Comparison of ENCODE assay signal across 10 mouse cellular contexts in genomic region chr5:112179213-112180057, GRCm38 (mm10).
DNase-seq lines count a peak whose midpoint lies in the region; ATAC-seq and TF ChIP-seq lines count a peak whose summit lies in the region.
"Had no signal": no experiment of that assay in that cellular context is flagged by ENCODE, and none has a peak within 500 bp of the region (broad histone marks: within the 10 kb centered on the region; RNA-seq: fewer than 3 reads in every experiment).

No protein-coding gene starts in this region.

- peak; percentile 49; the same call in 1 of the 2 replicates for TF ChIP-seq CTCF in cerebellum, adult 2 months (IDR thresholded peaks at IDR 0.05; ENCODE audit: borderline replicate concordance, insufficient read depth, low read depth, low read length)

- no peaks in the 10 kb centered on the region for H3K9me3 ChIP-seq in heart, embryonic 15.5 days (replicated peaks)
- H3K9me3 ChIP-seq in limb, embryonic 13.5 days = no peaks in the 10 kb centered on the region; the same call in 1 of the 2 replicates
- no peaks in the 10 kb centered on the region for H3K9me3 ChIP-seq in midbrain, embryonic 14.5 days (ENCODE audit: control insufficient read depth, low read length)

- H3K4me3 ChIP-seq in cerebellum, adult 2 months (replicated peaks; ENCODE audit: insufficient read depth, low read depth, low read length) = no peak overlapping the region
- peak overlapping the region; percentile 34 for H3K4me3 ChIP-seq in heart, embryonic 15.5 days
- peak overlapping the region; percentile 31 for H3K4me3 ChIP-seq in limb, embryonic 13.5 days
- no peak overlapping the region for H3K4me3 ChIP-seq in midbrain, embryonic 14.5 days (replicated peaks; ENCODE audit: low read depth, low read length)

- H3K27me3 ChIP-seq in cerebellum, adult 2 months (ENCODE audit: control insufficient read depth, insufficient read depth, low read length) = no peaks in the 10 kb centered on the region
- H3K27me3 ChIP-seq in heart, embryonic 15.5 days = peaks cover 48% of the 10 kb centered on the region
- H3K27me3 ChIP-seq in limb, embryonic 13.5 days = peaks cover 52% of the 10 kb centered on the region
- H3K27me3 ChIP-seq in midbrain, embryonic 14.5 days (ENCODE audit: control insufficient read depth, insufficient read depth, low read length) = no peaks in the 10 kb centered on the region

- TF ChIP-seq POLR2A in cerebellum, adult 2 months (IDR thresholded peaks at IDR 0.05; ENCODE audit: borderline replicate concordance, insufficient read depth, low read length) = no peak

- H3K27ac ChIP-seq in cerebellum, adult 2 months (ENCODE audit: insufficient read depth, low read length) = no peak overlapping the region
- H3K27ac ChIP-seq in heart, embryonic 15.5 days = no peak overlapping the region
- no peak overlapping the region for H3K27ac ChIP-seq in limb, embryonic 13.5 days
- no peak overlapping the region for H3K27ac ChIP-seq in midbrain, embryonic 14.5 days (replicated peaks; ENCODE audit: low read depth, low read length)
- H3K27ac ChIP-seq: macrophage had no signal

- H3K4me2 ChIP-seq in heart, embryonic 15.5 days = peak overlapping the region; percentile 56
- peak overlapping the region; percentile 55 for H3K4me2 ChIP-seq in limb, embryonic 13.5 days (replicated peaks)
- peak overlapping the region; percentile 33 for H3K4me2 ChIP-seq in midbrain, embryonic 14.5 days (ENCODE audit: low read length)

- H3K9ac ChIP-seq in heart, embryonic 15.5 days = no peak overlapping the region
- H3K9ac ChIP-seq in limb, embryonic 13.5 days = no peak overlapping the region
- H3K9ac ChIP-seq in midbrain, embryonic 14.5 days (replicated peaks; ENCODE audit: low read length) = no peak overlapping the region; the same call in 1 of the 2 replicates

- H3K4me1 ChIP-seq in cerebellum, adult 2 months (ENCODE audit: control insufficient read depth, insufficient read depth, low read length) = no peaks in the 10 kb centered on the region
- H3K4me1 ChIP-seq in heart, embryonic 15.5 days (replicated peaks) = 0 out of 2 replicates have a peak, but pooled peaks cover 6% of the 10 kb centered on the region
- peaks cover 13% of the 10 kb centered on the region; the same call in 1 of the 2 replicates for H3K4me1 ChIP-seq in limb, embryonic 13.5 days
- peaks cover 16% of the 10 kb centered on the region; the same call in 1 of the 2 replicates for H3K4me1 ChIP-seq in midbrain, embryonic 14.5 days (ENCODE audit: control insufficient read depth, insufficient read depth, low read length)

- DNase-seq in cerebellum, adult 2 months = no peak
- DNase-seq in cerebellum, adult 9-10 months = no peak
- peak; percentile 87 for DNase-seq in 416B (ENCODE audit: low read depth)
- peak; percentile 80 for DNase-seq in embryo, embryonic 10.5 days (ENCODE audit: low spot score)
- DNase-seq in midbrain, embryonic 14.5 days = peak; percentile 67
- peak; percentile 48 for DNase-seq in thymus, postnatal 14 days

- no peaks in the 10 kb centered on the region for H3K36me3 ChIP-seq in heart, embryonic 15.5 days
- no peaks in the 10 kb centered on the region for H3K36me3 ChIP-seq in limb, embryonic 13.5 days
- H3K36me3 ChIP-seq in midbrain, embryonic 14.5 days (ENCODE audit: control insufficient read depth, insufficient read depth, low read length) = no peaks in the 10 kb centered on the region
- H3K36me3 ChIP-seq: G1E had no signal

- 12% methylated on average over 25 of the region's 25 CpGs for WGBS in cerebellum, adult 2 months
- WGBS in heart, embryonic 15.5 days = 12% methylated on average over 25 of the region's 25 CpGs
- WGBS in limb, embryonic 13.5 days = 21% methylated on average over 25 of the region's 25 CpGs
- 27% methylated on average over 25 of the region's 25 CpGs for WGBS in midbrain, embryonic 14.5 days

- ATAC-seq in heart, embryonic 15.5 days (replicated peaks; ENCODE audit: insufficient number of reproducible peaks, insufficient read depth, low FRiP score, low read depth) = no peak
- ATAC-seq in limb, embryonic 13.5 days (ENCODE audit: low FRiP score, low read depth) = no peak
- ATAC-seq in midbrain, embryonic 14.5 days (ENCODE audit: low FRiP score, low TSS enrichment) = no peak

Comparison
In these comparisons a context has a peak if more than half of its experiments do, and no peak if none do; other contexts are left out.
1. DNase-seq: peak in 416B (single experiment), embryo, embryonic 10.5 days (single experiment), midbrain, embryonic 14.5 days (single experiment) and thymus, postnatal 14 days (single experiment); none in cerebellum, adult 2 months (0 of 2) and cerebellum, adult 9-10 months (single experiment).
2. H3K4me3 ChIP-seq: peak in heart, embryonic 15.5 days (single experiment) and limb, embryonic 13.5 days (single experiment); none in cerebellum, adult 2 months (single experiment) and midbrain, embryonic 14.5 days (single experiment).
3. Peak in every context shown above with its lines, with median percentiles within 50 percentile points of each other: H3K4me2 ChIP-seq.